Mouse (Mus musculus): ENCODE data around the gene Gm49358. TPM values are rescaled to one million over a fixed set of nuclear protein-coding genes. Genes with fewer than 3 reads are reported as not detected.

The Gm49358 gene
- polyA plus RNA-seq, 1 experiment from 2014 or later = 0.51 TPM

- no peak for TF ChIP-seq CTCF (IDR thresholded peaks at IDR 0.05)
- DNase-seq (ENCODE audit: low read depth, low spot score) = no peak
- CTCF ChIA-PET = interaction anchor here (0.9 to 1.6 kb wide), 2 partner anchors 18 to 28 kb away, joined by 3 read pairs; no protein-coding TSS in a partner anchor
- POLR2A ChIA-PET = no interaction called here
- no peak for ATAC-seq
- in situ Hi-C loops (cut with MboI; ENCODE audit: low pct_unique_long_range_greater_than_20kb) = no loop called here
- H3K27me3 ChIP-seq = no peaks in the 10 kb centered on the region
These were observed 88.4 kb downstream of the Gm49358 start for GRCm38 (mm10) chr10:86852160-86852559.

- in situ Hi-C loops (cut with MboI; ENCODE audit: low pct_unique_long_range_greater_than_20kb) = no loop called here
- POLR2A ChIA-PET = no interaction called here
- TF ChIP-seq CTCF (IDR thresholded peaks at IDR 0.05) = no peak
- CTCF ChIA-PET = interaction anchor here (1.1 to 1.6 kb wide), 2 partner anchors 17 to 29 kb away, joined by 3 read pairs; no protein-coding TSS in a partner anchor
- no peak for ATAC-seq
- no peaks in the 10 kb centered on the region for H3K27me3 ChIP-seq
- no peak for DNase-seq (ENCODE audit: low read depth, low spot score)
These were observed 89.7 kb downstream of the Gm49358 start for GRCm38 (mm10) chr10:86853433-86853832.

GRCm38 (mm10) chr10:86860396-86860795, 96.6 kb downstream of the Gm49358 start:
- ChIA-PET POLR2A (no interaction called here), CTCF (interaction anchor here (1.4 kb wide), 1 partner anchor 9 kb away, joined by 3 read pairs; no protein-coding TSS in a partner anchor)
- in situ Hi-C loops (cut with MboI; ENCODE audit: low pct_unique_long_range_greater_than_20kb) = no loop called here
- DNase-seq (ENCODE audit: low read depth, low spot score) = no peak
- no peak for ATAC-seq
- TF ChIP-seq CTCF (IDR thresholded peaks at IDR 0.05) = no peak
- H3K27me3 ChIP-seq = no peaks in the 10 kb centered on the region

GRCm38 (mm10) chr10:86862496-86862895, 98.7 kb downstream of the Gm49358 start:
- TF ChIP-seq CTCF (IDR thresholded peaks at IDR 0.05) = no peak
- ChIA-PET CTCF (no interaction called here), POLR2A (interaction anchor here (0.9 kb wide), 1 partner anchor 13 kb away, joined by 3 read pairs; no protein-coding TSS in a partner anchor)
- ATAC-seq (no peak), DNase-seq (ENCODE audit: low read depth, low spot score) (no peak)
- no peaks in the 10 kb centered on the region for H3K27me3 ChIP-seq
- in situ Hi-C loops (cut with MboI; ENCODE audit: low pct_unique_long_range_greater_than_20kb) = no loop called here

DNA sequence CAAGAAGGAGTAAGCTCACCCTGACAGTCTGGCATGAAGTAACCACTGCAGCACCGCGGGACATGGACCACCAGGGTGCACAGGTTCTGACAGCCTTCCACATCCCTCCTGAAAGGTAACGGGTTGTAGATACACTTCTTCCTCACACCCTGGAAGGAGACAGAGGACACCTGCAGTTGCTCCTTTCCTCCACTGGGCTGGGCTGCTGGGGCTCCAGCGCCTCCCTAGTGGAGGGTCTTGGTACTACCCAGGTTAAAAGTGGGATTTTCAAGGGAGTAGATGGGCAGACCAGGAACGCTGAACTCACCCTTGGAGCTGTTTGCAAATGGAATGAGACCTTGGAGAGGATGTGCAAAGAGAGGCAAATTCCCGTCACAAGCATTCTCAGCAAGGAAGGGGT, 99.7 kb downstream of the Gm49358 start:
- no peak for ATAC-seq
- in situ Hi-C loops (cut with MboI; ENCODE audit: low pct_unique_long_range_greater_than_20kb) = no loop called here
- peak; percentile 57 for TF ChIP-seq CTCF (IDR thresholded peaks at IDR 0.05)
- H3K27me3 ChIP-seq = no peaks in the 10 kb centered on the region
- CTCF ChIA-PET = interaction anchor here (1.2 kb wide), 1 partner anchor 13 kb away, joined by 5 read pairs; no protein-coding TSS in a partner anchor
- POLR2A ChIA-PET = interaction anchor here (0.6 kb wide), 1 partner anchor 282 kb away, joined by 3 read pairs; no protein-coding TSS in a partner anchor
- DNase-seq (ENCODE audit: low read depth, low spot score) = no peak

GRCm38 (mm10) chr10:86872121-86872520, 108.3 kb downstream of the Gm49358 start:
- no peak for DNase-seq (ENCODE audit: low read depth, low spot score)
- in situ Hi-C loops (cut with MboI; ENCODE audit: low pct_unique_long_range_greater_than_20kb) = no loop called here
- ATAC-seq = no peak
- TF ChIP-seq CTCF (IDR thresholded peaks at IDR 0.05) = no peak
- no peaks in the 10 kb centered on the region for H3K27me3 ChIP-seq
- ChIA-PET POLR2A (no interaction called here), CTCF (no interaction called here)

DNA sequence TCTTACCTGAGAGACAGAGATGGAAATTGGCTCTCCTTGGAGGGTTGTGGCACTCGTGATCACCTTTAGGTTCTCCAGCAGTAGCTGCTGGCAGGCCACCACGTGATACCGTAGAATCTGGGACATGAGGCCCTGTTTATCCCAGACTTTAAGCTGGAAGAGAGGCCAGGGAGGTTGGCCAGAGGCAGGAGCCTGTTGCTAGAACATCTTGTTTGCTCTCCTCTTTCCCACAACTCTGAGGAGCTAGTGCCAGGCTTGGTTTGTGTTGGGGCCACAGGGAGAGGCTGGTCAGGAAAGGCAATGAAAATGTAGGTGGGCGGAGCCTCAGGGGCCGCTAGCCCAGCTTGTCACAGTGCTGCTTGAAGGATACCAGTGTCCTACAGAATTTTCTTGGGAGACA, 108.8 kb downstream of the Gm49358 start:
- in situ Hi-C loops (cut with MboI; ENCODE audit: low pct_unique_long_range_greater_than_20kb) = no loop called here

GRCm38 (mm10) chr10:86878721-86879120, 114.9 kb downstream of the Gm49358 start:
- in situ Hi-C loops (cut with MboI; ENCODE audit: low pct_unique_long_range_greater_than_20kb) = no loop called here
- TF ChIP-seq CTCF (IDR thresholded peaks at IDR 0.05) = no peak
- ChIA-PET CTCF (interaction anchor here (1.0 kb wide), 1 partner anchor 10 kb away, joined by 3 read pairs; no protein-coding TSS in a partner anchor), POLR2A (no interaction called here)
- H3K27me3 ChIP-seq = no peaks in the 10 kb centered on the region
- no peak for ATAC-seq
- no peak for DNase-seq (ENCODE audit: low read depth, low spot score)

More for the DNA sequence above, 108.8 kb downstream of the Gm49358 start:
- POLR2A ChIA-PET = no interaction called here
- CTCF ChIA-PET = no interaction called here
- DNase-seq (ENCODE audit: low read depth, low spot score) (no peak), ATAC-seq (no peak)
- no peaks in the 10 kb centered on the region for H3K27me3 ChIP-seq
- no peak for TF ChIP-seq CTCF (IDR thresholded peaks at IDR 0.05)

GRCm38 (mm10) chr10:86880071-86880806, 116.5 kb downstream of the Gm49358 start:
- in situ Hi-C loops (cut with MboI; ENCODE audit: low pct_unique_long_range_greater_than_20kb) = no loop called here
- TF ChIP-seq CTCF (IDR thresholded peaks at IDR 0.05) = no peak
- DNase-seq (ENCODE audit: low read depth, low spot score) (peak; percentile 37), ATAC-seq (peak; percentile 86)
- ChIA-PET POLR2A (interaction anchor here (0.6 kb wide), 1 partner anchor 382 kb away, joined by 3 read pairs; no protein-coding TSS in a partner anchor), CTCF (interaction anchor here (1.1 to 2.2 kb wide), 4 partner anchors 13 to 54 kb away, joined by 3 to 6 read pairs (median 4); no protein-coding TSS in a partner anchor)
- no peaks in the 10 kb centered on the region for H3K27me3 ChIP-seq

- ATAC-seq (no peak), DNase-seq (ENCODE audit: low read depth, low spot score) (no peak)
- H3K27me3 ChIP-seq = no peaks in the 10 kb centered on the region
- TF ChIP-seq CTCF (IDR thresholded peaks at IDR 0.05) = no peak
- CTCF ChIA-PET = interaction anchor here (2.2 kb wide), 1 partner anchor 11 kb away, joined by 6 read pairs; no protein-coding TSS in a partner anchor
- POLR2A ChIA-PET = no interaction called here
- in situ Hi-C loops (cut with MboI; ENCODE audit: low pct_unique_long_range_greater_than_20kb) = no loop called here
These were observed 117.7 kb downstream of the Gm49358 start for GRCm38 (mm10) chr10:86881448-86881847.

Other genes with a start within 250 kb of the Gm49358 start
- 974 TPM for gene Hsp90b1, start 58.5 kb upstream of the Gm49358 start, polyA plus RNA-seq (2021)
- 2.0 TPM for gene Ttc41, start 58.2 kb upstream of the Gm49358 start, polyA plus RNA-seq (2021)
- 10.9 TPM for gene Nt5dc3, start 15.0 kb downstream of the Gm49358 start, polyA plus RNA-seq (2021)
- 0.19 TPM for gene Stab2, start 244.1 kb downstream of the Gm49358 start, polyA plus RNA-seq (2021)

Measured in Patski (cell line).